Mouse (Mus musculus) neural tube, embryonic 10.5 days (tissue): ENCODE data around the gene 1190007I07Rik.

Experiments
- DNase-seq: peaks from one replicate; pipeline ENCODE4 v3.0.0-alpha.2; 2017; ENCODE audit warnings: low spot score; ENCODE audit errors: extremely low spot score

The 1190007I07Rik gene

DNA sequence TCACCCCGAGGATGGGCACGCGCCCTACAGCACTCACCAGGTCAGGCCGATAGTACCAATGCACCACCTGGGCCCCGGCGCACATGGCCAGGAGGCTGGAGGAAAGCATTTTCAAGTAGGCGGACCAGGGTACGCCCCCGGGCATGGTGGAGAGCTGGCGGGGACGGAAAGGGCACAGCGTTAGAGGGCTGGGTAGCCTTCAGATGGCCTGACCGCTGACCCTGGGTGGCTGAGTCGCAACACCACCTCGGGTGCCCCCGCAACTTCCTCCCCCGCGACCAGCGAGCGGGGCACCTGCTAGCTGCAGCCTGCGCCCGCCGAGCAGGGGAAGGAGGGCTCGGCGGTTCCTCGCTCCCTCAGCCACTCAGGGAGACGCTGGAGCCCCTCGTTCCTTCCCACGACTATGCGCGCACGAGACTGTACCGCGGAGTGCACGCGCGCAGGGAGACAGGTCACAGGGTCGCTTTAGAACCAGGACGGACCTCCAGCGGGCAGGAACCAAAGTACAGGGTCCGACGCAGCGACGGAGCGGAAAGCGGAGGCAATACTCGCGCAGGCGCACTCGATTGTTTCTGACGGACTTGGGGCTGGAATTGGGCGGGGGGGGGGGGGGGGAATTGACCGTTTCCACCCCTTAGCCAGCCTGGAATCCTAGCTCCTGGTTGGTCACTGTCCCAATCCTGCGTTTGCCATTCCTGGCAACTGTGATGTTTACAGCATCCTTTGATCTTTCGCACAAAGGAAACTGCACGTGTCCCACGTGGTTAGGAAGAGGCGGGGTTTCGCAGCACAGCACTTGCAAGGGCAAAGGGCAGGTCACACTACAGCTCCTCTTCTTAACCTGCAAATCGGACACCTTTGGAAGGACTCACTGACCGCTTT lies at the start of gene 1190007I07Rik:
TSS of gene 1190007I07Rik (minus strand) at position 558 of the 882 bp plus-strand sequence.
- peak; percentile 95 for DNase-seq

DNA sequence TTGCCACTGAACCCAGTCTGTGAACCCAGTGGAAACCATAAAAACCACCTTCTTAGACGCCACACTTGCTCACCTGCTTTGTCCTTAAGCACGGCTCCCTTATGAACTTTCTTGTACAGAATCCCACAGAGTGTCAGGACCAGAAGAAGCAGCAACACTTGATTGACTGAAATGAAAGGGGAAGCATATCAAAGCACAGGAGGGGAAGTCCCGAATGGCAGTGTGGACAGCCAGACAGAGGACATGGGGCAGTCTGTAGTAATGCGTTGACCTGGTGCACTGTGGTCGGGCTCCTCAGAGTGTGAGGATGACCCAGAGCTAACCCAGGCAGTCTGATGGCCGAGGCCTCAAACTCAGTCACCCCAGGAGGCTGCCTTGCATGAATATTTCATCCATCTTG lies 47.2 kb upstream of the 1190007I07Rik start:
- no peak for DNase-seq

DNA sequence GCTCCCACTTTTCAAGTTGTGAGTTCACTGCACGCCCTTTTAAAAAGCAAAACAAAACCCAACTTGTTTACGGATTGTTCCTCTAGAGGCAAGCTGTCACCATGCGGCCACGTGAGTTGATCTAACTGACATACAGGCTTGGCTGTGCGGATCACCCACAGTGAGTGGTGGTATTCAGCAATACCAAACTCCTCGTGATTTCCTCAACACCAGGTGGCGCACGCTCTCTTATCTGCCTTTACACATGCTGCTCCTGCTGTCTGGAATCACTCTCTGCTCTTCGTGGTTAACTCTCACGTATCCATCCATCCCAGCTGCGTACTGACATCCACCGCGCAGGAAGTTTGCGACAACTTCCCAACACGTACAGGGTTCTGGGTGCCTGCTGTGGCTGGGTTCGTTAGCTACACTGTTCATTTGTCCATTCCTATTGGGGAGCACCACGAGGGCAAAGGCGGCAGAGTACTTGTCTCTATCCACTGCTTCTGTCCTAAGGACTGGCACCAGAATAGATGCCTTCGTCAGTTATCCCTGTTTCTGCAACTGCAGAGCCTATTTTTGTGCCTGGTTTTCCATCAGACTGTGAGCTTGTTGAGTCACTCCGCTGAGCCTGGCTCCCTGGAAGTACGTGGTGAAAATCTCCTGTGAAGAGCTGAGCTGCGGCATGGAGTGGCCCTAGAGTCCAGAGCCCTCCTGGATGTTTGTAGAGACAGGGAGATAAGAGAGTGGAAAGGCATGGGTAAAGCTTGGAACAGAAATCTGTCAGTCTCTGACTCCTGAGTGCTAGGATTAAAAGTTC lies 43.6 kb upstream of the 1190007I07Rik start:
- DNase-seq: peak; percentile 79

DNA sequence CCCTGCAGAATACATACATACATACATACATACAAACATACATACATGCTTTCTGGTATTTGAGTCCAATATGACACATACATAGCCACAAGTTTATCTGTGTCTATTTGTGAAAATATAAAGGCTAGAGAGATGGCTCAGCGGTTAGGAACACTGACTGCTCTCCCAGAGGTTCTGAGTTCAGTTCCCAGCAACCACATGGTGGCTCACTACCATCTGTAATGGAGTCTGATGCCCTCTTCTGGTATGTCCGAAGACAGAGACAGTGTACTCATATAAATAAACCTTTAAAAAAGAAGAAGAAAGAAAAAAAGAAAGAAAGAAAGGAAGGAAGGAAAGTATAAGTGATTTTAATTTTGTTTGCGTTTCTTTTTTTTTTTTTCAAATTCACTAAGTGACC lies 42.9 kb upstream of the 1190007I07Rik start:
- no peak for DNase-seq

DNA sequence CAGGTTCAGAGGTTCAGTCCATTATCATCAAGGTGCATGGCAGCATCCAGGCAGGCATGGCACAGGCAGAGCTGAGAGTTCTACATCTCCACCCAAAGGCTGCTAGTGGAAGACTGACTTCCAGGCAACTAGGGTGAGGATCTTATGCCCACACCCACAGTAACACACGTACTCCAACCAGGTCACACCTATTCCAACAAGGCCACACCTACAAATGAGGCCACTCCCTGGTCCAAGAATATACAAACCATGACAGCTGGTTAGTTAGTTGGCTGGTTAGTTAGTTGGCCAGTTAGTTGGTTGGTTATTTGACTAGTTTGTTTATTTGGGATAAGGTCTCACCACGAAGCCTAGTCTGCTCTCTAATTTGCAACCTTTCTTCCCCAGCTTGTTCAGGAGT lies 40.3 kb upstream of the 1190007I07Rik start:
- DNase-seq: no peak

DNA sequence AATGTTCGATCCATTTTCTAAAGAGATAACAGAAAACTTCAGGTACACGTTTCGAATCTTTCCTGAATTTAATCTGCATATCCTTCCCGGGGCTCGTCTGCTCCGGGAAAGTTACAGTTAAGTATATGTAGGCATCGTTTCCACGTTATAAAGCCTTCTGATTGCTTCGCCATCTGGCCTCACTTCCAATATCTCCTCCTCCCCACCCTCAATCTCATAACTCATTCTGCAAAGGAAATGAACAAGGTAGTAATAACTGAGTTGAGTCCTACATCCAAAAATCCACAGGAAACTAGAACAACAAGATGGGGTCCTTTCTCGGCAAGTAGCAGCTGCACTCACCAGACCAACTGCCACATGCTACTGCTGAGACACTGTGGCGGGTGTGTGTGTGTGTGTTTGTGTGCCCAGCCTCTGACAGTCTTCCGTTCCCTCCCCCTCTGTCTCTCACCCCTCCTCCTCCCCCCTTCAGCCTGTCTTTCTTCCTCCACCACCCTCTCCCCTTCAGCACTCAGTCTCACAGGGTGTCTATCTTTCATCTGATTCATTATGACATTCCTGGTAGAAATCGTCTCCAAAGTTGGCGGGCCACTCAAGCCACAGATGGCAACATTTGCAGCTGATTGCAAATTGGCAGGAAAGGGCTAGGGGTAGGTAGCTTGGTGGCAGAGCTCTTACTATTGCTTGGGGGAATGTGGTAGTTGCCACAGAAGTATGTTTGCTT lies 39.4 kb upstream of the 1190007I07Rik start:
- DNase-seq: no peak

DNA sequence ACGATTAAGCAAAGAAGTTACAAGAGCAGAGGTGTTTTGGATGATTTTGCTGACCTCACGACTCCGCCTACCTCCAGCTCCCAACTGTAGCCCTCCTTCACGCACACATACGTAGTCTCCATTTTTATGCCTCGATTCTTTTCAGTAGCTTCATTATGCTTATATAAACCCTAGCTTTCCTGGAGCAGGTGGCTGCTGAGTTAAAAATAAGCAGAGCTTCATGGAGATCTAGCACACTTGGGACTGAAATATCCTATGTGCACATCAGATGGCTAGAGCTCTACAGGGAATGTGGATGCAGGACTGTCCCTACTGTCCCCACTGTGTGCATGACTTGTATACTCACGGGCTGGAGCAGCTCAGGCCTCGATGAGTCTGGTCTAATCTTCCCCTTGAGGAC lies 38.8 kb upstream of the 1190007I07Rik start:
- DNase-seq: no peak

DNA sequence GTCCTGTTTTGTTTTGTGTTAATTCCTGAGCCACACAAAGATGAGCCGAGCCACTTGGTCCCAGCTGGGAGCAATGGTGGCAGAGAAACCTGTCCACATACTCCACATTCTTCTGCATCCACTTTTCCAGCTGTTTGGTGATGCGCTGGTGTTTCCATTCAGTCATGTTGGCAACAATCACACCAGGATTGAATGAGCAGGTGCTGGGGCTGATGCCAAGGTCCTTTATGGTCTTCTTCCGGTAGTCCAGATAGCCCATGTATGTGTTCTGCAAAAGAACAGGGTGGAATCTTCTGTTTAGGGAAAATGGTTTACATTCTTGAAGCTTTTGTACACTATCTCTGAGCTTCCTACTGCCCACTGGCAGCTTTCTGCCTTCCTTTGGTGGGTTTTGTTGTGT lies 31.6 kb upstream of the 1190007I07Rik start:
- no peak for DNase-seq

DNA sequence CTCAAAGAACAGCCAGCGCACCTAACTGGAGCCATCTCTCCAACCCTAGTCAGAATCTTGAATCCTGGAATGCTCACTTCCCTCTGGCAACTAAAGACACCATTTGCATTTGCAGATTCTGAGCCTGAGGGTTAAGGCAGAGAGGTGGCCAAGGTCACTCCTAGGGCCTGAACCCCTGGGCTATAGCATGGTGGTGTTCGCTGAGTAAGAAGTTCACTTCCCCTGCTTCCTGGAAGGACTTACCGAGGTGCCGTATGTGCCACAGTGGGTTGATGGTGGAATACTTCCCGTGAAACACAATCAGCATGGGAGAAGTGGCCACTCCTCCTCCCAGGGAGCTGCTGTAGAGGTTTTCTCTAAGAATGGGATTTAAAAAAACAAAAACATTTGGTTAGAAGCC lies 29.6 kb upstream of the 1190007I07Rik start:
- DNase-seq: no peak

DNA sequence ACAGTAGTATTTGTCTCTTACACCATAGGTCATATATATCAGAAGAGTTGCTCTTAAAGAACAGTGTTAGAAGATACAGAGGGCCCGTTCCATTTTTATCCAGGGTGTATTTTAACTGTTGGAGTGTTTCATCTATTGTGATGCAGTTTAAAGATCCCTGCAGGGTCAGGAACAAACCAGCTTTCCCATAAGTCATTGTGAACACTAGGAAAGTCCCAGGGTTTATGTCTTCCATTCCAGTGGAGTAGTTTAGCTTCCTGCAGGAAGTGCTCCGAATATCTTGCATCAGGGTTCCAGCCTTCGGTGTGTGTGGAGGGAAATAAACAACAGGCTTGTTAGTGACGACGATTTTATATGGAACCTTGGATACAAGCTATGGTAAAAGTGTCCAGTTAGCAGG lies 28.2 kb upstream of the 1190007I07Rik start:
- no peak for DNase-seq

DNA sequence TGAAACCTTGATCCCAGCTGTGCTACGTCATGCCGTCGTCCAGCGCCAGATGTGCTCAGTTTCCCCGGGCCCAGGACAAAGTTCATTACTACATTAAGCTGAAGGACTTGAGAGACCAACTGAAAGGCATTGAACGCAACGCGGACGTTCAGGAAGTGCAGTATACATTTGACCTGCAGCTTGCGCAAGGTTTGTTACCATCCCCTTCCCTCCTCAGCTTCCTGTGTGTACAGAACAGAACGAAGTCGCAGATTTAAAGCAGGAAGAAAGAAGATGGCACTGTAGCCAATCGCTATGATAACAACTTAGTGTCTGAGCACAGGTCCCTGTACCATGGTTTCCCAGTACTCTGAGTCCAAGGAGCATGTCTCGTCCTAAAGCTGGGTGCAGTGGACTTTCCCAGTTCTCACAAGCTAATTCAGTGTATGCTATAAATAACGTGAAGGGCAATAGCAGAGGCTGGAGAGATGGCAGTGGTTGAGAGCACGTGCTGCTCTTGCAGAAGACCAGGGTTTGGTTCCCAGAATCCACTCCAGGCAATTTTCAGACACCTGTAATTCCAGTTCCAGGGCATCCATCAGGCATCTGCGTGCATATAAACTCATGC lies 24.3 kb upstream of the 1190007I07Rik start:
- DNase-seq: no peak

DNA sequence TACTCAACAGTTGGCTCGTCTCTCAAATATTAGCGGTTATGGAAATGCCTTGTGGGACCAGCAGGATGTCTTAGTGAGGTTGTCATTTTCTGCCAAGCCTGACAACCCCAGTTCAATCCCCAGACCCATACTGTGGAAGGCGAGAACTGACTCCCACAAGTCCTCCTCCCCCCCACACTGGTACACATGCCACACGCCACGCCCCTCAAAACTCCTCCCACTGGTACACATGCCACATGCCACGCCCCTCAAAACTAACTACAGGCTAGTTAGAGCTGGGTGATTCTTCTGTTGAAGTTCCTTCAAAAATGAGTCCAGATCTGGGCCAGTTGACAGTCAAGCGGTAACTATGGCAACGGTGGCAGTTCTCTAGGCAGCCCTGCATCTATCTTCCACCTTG lies 23.1 kb upstream of the 1190007I07Rik start:
- no peak for DNase-seq

DNA sequence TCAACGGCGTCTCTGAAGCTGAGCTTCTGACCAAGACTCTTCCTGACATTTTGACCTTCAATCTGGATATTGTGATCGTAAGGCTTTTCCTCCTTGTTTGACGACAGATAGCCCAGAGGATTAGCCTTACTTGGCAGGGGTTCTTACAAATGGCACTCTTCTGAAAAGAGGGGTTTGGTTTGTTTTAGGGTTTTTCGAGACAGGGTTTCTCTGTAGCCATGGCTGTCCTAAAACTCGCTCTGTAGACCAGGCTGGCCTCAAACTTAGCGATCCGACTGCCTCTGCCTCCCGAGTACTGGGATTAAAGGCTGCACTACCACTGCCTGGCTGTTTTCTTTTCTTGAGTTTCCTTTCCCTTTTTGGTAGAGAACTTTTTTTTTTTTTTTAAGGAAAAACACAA lies 18.5 kb upstream of the 1190007I07Rik start:
- no peak for DNase-seq

DNA sequence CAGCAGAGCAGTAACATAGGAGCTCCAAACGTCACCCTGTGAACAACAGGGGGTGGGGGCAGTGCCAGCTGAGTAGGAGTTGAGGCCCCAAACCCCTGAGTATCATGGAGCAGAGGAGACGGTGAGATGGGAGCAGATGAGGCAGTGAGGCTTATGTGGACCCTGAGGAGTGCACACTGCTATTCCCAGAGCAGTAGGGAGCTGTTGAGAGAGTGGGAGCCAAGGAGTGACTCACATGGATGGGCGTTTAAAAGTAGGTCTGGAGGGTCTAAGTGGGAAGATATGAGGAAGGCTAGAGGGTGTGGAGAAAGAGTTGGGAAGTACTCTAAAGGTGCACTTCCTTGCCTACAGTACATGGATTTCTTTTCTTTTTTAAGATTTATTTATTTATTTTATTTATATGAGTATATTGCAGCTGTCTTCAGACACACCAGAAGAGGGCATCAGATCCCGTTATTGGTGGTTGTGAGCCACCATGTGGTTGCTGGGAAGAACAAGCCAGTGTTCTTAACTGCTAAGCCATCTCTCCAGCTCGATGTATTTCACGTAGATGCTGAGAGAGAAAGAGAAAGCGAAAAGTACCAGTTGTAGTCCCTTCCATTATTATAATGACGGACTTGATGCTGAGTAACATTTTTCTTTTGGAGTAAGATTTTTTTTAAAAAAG lies 16.1 kb upstream of the 1190007I07Rik start:
- no peak for DNase-seq

DNA sequence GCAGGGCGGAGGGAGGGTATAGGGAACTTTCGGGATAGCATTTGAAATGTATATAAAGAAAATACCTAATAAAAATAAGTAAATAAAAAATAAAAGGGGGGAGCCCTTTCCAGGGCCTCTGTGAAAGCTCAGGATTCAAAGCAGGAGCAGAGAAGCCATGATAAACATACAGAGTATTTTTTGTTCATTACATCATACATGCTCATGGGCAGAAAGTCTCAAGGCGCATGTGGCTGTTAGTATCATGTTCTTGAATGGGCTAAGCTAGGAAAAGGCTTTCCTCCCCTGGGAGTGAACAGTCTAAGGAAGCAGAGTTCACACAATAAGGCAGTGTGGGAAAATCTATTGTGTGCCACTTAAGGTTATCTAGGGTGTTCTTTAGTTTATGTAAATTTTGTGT lies 13.3 kb upstream of the 1190007I07Rik start:
- no peak for DNase-seq

DNA sequence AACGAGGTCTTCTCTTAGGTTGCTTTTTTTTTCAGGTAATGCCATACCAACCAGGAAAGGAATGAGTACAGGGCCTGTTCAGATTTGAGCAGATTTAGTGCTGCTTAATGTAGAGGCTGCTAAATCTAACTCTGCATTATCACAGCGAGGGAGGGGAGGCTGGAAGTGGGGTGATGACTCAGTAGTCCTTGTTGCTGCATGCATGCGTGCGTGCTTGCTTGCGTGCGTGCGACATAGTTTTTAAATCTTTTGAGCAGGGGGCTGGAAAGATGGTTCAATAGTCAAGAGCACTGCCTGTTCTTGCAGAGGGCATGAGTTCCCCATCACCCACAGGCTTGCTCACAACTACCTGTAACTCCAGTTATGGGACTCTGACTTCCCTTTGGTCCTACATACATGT lies 11.3 kb upstream of the 1190007I07Rik start:
- no peak for DNase-seq

DNA sequence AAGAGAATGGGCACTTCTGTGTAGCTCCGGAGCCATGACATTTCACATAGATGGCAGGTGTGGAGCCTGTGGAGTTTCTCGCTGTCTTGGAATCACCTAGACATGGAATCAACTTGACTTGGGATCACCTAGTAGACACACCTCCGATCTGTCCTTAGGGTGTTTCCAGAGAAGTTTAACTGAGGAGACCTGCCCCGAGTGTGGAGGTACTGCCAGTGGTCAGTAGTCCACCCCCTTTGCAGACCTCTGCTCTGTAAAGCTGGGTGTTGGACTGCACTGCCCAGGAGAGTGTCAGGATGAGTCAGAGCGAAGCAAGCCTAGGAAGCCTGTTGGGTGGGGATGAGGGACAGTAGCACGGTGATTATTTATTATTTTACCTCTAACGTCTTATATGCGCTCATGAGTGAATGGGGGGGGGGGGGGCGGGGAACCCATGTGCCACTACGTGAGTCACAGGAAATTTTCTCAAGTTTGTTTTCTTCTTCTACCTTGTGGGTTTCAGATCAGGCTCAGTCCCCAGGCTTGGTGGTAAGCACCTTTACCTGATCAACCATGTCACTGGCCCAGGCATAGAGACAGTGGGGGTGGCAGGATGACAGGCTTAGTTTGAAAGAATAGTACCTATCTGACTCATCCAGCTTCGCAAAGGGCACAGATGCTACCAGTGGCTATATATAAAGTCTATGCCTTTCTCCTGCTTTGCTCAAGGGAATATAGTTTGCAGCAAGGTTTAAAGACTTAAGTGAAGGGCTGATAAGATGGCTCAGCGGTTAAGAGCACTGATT lies 9.7 kb upstream of the 1190007I07Rik start:
- no peak for DNase-seq

DNA sequence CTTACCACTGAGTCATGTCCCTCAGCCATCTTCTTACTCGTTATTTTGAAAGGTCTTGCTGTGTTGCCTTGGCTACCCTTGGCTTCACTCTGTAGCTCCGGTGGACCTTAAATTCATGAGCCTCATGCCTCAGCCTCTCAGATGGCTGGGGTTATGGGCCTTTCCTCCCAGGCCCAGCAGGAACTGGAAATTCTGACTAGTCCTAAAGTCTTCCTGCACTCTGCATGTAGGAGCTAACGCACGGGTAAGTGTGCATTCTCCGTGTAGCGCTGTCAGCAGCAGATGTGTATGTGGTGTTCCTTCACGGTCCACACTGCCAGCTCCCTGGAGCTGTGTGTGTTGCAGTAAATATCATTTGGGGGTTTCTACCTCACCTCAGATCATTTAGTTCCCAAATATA lies 8.1 kb upstream of the 1190007I07Rik start:
- DNase-seq: no peak

DNA sequence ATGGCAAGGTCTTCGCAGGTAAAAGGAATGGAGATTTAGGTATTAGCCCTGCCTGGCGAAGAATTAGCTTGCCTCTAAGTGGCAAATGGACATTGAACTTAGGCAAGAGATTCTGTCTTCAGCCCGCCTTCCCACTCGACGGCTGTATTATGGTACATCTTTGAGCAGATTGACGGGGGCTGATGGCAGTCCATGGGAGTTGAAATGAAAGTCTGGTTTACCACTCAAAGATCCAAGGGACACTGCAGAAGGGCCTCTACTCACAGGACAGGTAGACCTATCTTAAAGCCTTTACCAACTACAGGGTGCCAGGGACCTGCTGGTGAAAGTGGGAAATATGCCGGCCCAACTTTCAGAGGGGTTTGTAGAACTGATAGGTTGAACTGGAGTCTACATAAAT lies 7.5 kb upstream of the 1190007I07Rik start:
- DNase-seq: peak; percentile 27

DNA sequence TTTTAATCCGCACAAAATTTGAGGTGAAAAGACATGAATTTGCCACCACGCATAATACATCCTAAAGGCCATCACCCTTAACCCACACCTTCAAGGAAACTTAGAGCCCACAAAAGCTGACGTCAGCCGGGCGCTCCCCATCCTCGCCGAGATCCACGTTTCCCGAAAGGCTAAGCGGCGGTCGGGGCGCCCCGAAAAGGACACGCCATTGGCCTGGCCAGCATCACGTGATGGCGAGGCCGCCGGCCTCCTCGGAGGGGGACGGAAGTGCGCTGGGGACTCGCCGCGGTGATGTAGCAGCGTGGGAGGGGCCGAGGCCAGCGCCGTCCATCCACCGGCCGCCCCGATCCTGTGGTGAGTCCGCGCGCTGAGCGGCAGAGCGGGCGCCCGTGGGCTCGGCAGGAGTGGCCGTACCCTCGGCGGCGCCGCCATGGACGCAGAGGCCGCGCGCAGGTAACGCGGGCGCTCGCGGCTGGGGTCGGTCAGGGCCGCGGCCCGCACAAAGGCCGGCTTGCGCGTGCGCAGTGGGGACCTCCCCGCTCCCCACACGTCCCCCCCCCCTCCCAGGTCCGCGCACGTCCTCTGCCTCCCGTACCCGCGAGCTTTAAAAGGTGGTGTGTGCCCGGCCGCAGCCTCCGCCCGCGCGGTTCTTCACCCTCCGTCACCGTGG lies 6.7 kb upstream of the 1190007I07Rik start, which contains the start of gene Tdg:
TSS of gene Tdg (plus strand) at position 243 of the 670 bp plus-strand sequence.
- DNase-seq: peak; percentile 89
